Mouse (Mus musculus) E14TG2a.4 (cell line): ENCODE measurements around the gene Krt27.

Experiments used
- CTCF ChIP-seq: conservative IDR thresholded peaks from 2 replicates; pipeline ENCODE4 v1.5.1; 2014; ENCODE audit warnings: low read length
- NANOG ChIP-seq: IDR thresholded peaks from 2 replicates; pipeline ENCODE4 v1.6.1; 2014; ENCODE audit warnings: borderline replicate concordance, low read length, mixed read lengths
- POU5F1 ChIP-seq: IDR thresholded peaks from 2 replicates; pipeline ENCODE4 v1.6.1; 2014; ENCODE audit warnings: low read length, borderline replicate concordance

- TF ChIP-seq CTCF (peak; percentile 82), POU5F1 (no peak), NANOG (no peak)
Observed at GRCm38 (mm10) chr11:99307579-99307978, 43.3 kb downstream of the Krt27 start.
